Mouse (Mus musculus): Measurements from ENCODE around the gene Spag17. TPM values are rescaled to one million over a fixed set of nuclear protein-coding genes. Genes with fewer than 3 reads are reported as not detected.

The Spag17 gene
- total RNA-seq, 2 experiments from 2014 or later = not detected

GRCm38 (mm10) chr3:100164991-100165390 is 279.8 kb downstream of the Spag17 start:
- DNase-seq = no peak

- DNase-seq = no peak
Observed at GRCm38 (mm10) chr3:100176031-100176430, 290.8 kb downstream of the Spag17 start.

GRCm38 (mm10) chr3:100180471-100180870 is 295.3 kb downstream of the Spag17 start:
- DNase-seq = no peak

DNA sequence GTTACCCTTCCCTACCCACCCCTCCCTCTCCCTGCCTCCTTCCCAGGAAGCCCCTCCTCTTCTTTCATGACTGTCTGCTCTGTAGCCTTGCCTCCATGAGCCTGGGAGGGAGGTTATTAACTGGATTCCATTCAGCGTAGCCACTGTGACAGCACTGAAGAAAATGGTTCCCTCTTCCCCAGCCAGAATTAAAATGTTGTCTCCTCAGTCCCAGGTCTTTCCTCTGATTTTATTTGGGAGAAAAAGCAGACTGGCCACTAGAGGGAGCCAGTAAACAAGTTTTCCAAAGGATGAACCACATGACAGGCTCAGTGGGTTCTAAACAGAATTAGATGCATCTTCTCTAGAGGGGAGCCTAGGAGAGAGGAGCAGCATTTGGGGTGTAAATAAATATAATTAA is 304.2 kb downstream of the Spag17 start:
- peak; percentile 38 to 67 for DNase-seq

GRCm38 (mm10) chr3:100189861-100190260 is 304.7 kb downstream of the Spag17 start:
- DNase-seq = no peak
